Mouse (Mus musculus) forebrain, embryonic 13.5 days (tissue): ENCODE results near the gene Gm11361. TPM values are rescaled to one million over a fixed set of nuclear protein-coding genes. Genes with fewer than 3 reads are reported as not detected.
A peak's percentile ranks its signal among the peaks of the same experiment; 100 is the strongest.

Experiments used
- ATAC-seq: fragments of 200-750 bp; cut with Nextera tagmentation; 2 replicates; pipeline ENCODE4 v1.8.0; 2017
- H3K27ac ChIP-seq: fragments of 300-500 bp; sonication (generic); 2 replicates; pipeline ENCODE4 v1.5.1; 2015; ENCODE audit warnings: inconsistent platforms, mild to moderate bottlenecking, moderate library complexity
- H3K27me3 ChIP-seq: fragments of 300-500 bp; sonication (generic); 2 replicates; pipeline ENCODE4 v1.6.1; 2015; ENCODE audit warnings: mild to moderate bottlenecking, inconsistent platforms
- H3K36me3 ChIP-seq: fragments of 300-500 bp; sonication (generic); 2 replicates; pipeline ENCODE4 v1.6.1; 2015; ENCODE audit warnings: mild to moderate bottlenecking, inconsistent platforms; ENCODE audit not compliant: poor library complexity, severe bottlenecking
- H3K4me1 ChIP-seq: fragments of 300-500 bp; sonication (generic); 2 replicates; pipeline ENCODE4 v1.6.1; 2015; ENCODE audit warnings: inconsistent platforms
- H3K4me2 ChIP-seq: fragments of 300-500 bp; sonication (generic); 2 replicates; pipeline ENCODE4 v1.6.1; 2015; ENCODE audit warnings: inconsistent platforms, mild to moderate bottlenecking, moderate library complexity
- H3K4me3 ChIP-seq: fragments of 300-500 bp; sonication (generic); 2 replicates; pipeline ENCODE4 v1.5.1; 2015; ENCODE audit warnings: mild to moderate bottlenecking, inconsistent platforms
- H3K9ac ChIP-seq: fragments of 300-500 bp; sonication (generic); 2 replicates; pipeline ENCODE4 v1.6.1; 2015; ENCODE audit warnings: mild to moderate bottlenecking, inconsistent platforms
- H3K9me3 ChIP-seq: fragments of 300-500 bp; sonication (generic); replicated peaks from 2 replicates; pipeline ENCODE4 v1.6.1; 2016; ENCODE audit warnings: inconsistent platforms
- WGBS: fragments of 180-500 bp; shearing (Covaris S2); methylation state at CpG from one replicate; pipeline ENCODE4 v1.1.7; 2015; 5-methylcytosine and 5-hydroxymethylcytosine counted together
- polyA plus RNA-seq: library from polyadenylated mRNA; unstranded; fragments of >200 nt; fragmentation: Nextera tagmentation; extraction: Ambion mirVana; gene quantifications from 2 replicates; pipeline ENCODE4 v1.2.1, GENCODE M21; 2015

Gm11361 gene
- 5.1 and 5.9 TPM in 2 replicates for polyA plus RNA-seq

GRCm38 (mm10) chr13:28257228-28257627 lies at the start of gene Gm11361:
Gene Gm11361, plus strand, starts transcription at chr13:28257528.
- no peaks in the 10 kb centered on the region for H3K4me1 ChIP-seq
- H3K9me3 ChIP-seq: no peaks in the 10 kb centered on the region
- WGBS: 96% methylated on average over 3 of the region's 3 CpGs
- no peaks in the 10 kb centered on the region for H3K36me3 ChIP-seq
- H3K4me3 ChIP-seq: no peak within 1 kb of the TSS
- ATAC-seq: no peak
- no peaks in the 10 kb centered on the region for H3K27me3 ChIP-seq
- H3K27ac ChIP-seq: no peak within 1 kb of the TSS
- no peak within 1 kb of the TSS for H3K9ac ChIP-seq
- no peak within 1 kb of the TSS for H3K4me2 ChIP-seq

- no peaks in the 10 kb centered on the region for H3K36me3 ChIP-seq
- no peak overlapping the region for H3K9ac ChIP-seq
- H3K27ac ChIP-seq: no peak overlapping the region
- H3K4me3 ChIP-seq: no peak overlapping the region
- H3K4me1 ChIP-seq: no peaks in the 10 kb centered on the region
- no peaks in the 10 kb centered on the region for H3K27me3 ChIP-seq
- H3K4me2 ChIP-seq: no peak overlapping the region
- no peaks in the 10 kb centered on the region for H3K9me3 ChIP-seq
- WGBS: 17% methylated on average over 1 of the region's 1 CpGs
- ATAC-seq: no peak
These were observed 7.1 kb downstream of the Gm11361 start for GRCm38 (mm10) chr13:28264399-28264798.

DNA sequence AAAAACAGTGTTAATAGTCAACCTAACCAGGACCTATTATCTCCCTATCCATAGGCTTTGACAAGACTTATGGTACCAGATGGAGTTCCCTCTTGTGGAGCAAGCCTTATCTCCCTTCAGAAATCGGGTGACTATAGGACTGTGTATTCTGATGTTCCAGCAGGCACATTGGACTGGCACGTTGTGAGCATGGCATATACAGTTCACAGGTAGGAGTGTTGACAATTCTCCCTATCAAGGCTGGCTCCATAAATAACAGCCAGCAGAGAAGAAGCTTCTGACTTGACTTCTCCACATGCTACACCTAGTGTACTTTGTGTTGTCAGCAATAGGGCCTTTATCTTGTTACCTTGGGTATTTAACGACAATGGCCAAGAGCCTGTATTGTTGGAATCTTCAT lies 30.0 kb downstream of the Gm11361 start:
- Histone ChIP-seq H3K4me1 (no peaks in the 10 kb centered on the region), H3K27me3 (no peaks in the 10 kb centered on the region), H3K9ac (no peak overlapping the region), H3K36me3 (no peaks in the 10 kb centered on the region), H3K27ac (no peak overlapping the region), H3K4me3 (no peak overlapping the region), H3K4me2 (no peak overlapping the region), H3K9me3 (no peaks in the 10 kb centered on the region)
- no peak for ATAC-seq
- WGBS: 97% methylated on average over 3 of the region's 3 CpGs

DNA sequence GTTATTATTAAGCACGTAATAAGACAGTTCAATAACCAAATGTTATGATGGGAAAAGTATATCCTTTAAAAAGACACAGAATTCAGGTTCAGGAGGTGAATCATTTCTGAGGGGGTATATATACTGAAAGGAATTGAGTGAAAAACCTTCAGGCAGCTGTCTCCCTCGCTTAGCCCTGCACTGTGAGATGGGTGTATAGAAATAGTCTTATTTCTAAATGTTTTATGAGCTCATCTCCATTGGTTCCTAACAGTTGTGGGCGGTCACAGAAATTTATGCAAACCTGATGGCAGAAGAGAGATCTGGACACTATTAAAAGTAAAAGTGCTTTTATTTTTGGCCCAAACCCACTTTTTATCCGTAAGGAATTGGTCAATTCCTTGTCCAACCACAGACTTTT lies 36.9 kb downstream of the Gm11361 start:
- 52% methylated on average over 4 of the region's 4 CpGs for WGBS
- no peaks in the 10 kb centered on the region for H3K9me3 ChIP-seq

GRCm38 (mm10) chr13:28294757-28295361 lies 37.5 kb downstream of the Gm11361 start:
- peak; percentile 85 for ATAC-seq
- Histone ChIP-seq H3K4me1 (peaks cover 33% of the 10 kb centered on the region), H3K4me2 (peak overlapping the region; percentile 33), H3K27ac (peak overlapping the region; percentile 74), H3K36me3 (no peaks in the 10 kb centered on the region), H3K27me3 (no peaks in the 10 kb centered on the region), H3K4me3 (no peak overlapping the region), H3K9ac (no peak overlapping the region), H3K9me3 (no peaks in the 10 kb centered on the region)
- WGBS: under 1% methylated on average over 3 of the region's 3 CpGs

More for the DNA sequence above, 36.9 kb downstream of the Gm11361 start:
- Histone ChIP-seq H3K4me2 (peak overlapping the region; percentile 33; the same call in 1 of the 2 replicates), H3K27me3 (no peaks in the 10 kb centered on the region), H3K36me3 (no peaks in the 10 kb centered on the region), H3K27ac (peak overlapping the region; percentile 74), H3K9ac (no peak overlapping the region), H3K4me1 (peaks cover 33% of the 10 kb centered on the region), H3K4me3 (no peak overlapping the region)
- no peak for ATAC-seq

DNA sequence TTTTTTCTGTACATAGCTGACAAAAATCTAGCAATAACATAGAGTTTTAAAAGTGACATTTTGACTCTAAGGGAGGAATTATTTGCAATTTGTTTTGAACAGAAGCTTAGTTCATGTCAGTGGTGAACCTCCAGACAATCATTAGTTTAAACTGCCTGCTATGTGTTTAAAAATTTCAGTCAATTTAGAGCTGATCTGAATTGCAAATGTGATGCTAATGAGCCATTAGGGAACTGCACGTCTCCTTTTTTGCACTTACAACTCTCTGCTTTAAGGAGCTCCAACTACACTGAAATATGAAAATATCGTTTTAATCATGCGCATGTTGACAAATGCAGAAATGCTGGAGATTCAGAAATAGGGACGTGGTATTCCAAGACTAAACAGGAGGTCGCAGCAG lies 38.2 kb downstream of the Gm11361 start:
- Histone ChIP-seq H3K27ac (peak overlapping the region; percentile 74), H3K27me3 (no peaks in the 10 kb centered on the region), H3K9me3 (no peaks in the 10 kb centered on the region), H3K4me2 (peak overlapping the region; percentile 39), H3K36me3 (no peaks in the 10 kb centered on the region), H3K4me1 (peaks cover 33% of the 10 kb centered on the region), H3K4me3 (no peak overlapping the region), H3K9ac (no peak overlapping the region)
- peak; percentile 88 for ATAC-seq
- 19% methylated on average over 5 of the region's 5 CpGs for WGBS

- H3K4me2 ChIP-seq: no peak overlapping the region
- peaks cover 33% of the 10 kb centered on the region for H3K4me1 ChIP-seq
- no peaks in the 10 kb centered on the region for H3K27me3 ChIP-seq
- H3K36me3 ChIP-seq: no peaks in the 10 kb centered on the region
- no peak for ATAC-seq
- H3K27ac ChIP-seq: no peak overlapping the region
- WGBS: 89% methylated on average over 2 of the region's 2 CpGs
- H3K9ac ChIP-seq: no peak overlapping the region
- H3K4me3 ChIP-seq: no peak overlapping the region
- H3K9me3 ChIP-seq: no peaks in the 10 kb centered on the region
These were observed 39.8 kb downstream of the Gm11361 start for GRCm38 (mm10) chr13:28297098-28297497.

DNA sequence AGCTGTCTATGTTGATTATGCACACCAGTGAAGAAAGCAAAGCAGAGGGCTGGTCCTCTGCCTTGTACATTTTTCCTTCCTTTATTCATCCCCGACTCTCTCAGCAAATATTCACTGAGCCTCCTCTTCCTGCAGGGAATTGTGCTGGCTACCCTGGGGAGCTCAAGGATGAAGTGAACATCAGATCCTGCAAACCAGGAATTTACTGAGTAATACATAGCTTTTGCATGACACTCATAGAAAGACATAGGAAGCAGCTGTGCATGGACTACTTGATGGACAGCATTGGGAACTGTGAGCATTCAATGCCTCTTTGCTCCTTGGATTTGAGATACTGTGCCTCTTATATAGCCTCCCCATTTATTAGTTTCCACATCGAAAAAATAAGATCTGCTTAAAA lies 40.2 kb downstream of the Gm11361 start:
- H3K4me3 ChIP-seq: no peak overlapping the region
- 59% methylated on average over 2 of the region's 2 CpGs for WGBS
- H3K9me3 ChIP-seq: no peaks in the 10 kb centered on the region
- H3K27ac ChIP-seq: no peak overlapping the region
- no peak for ATAC-seq
- peaks cover 33% of the 10 kb centered on the region for H3K4me1 ChIP-seq
- H3K27me3 ChIP-seq: no peaks in the 10 kb centered on the region
- no peak overlapping the region for H3K9ac ChIP-seq
- H3K36me3 ChIP-seq: no peaks in the 10 kb centered on the region
- no peak overlapping the region for H3K4me2 ChIP-seq

Other genes with a start within 250 kb of the Gm11361 start
- not detected in 2 replicates for gene Prl4a1, start 241.3 kb upstream of the Gm11361 start, polyA plus RNA-seq
- not detected in 2 replicates for gene Prl5a1, start 115.0 kb upstream of the Gm11361 start, polyA plus RNA-seq